Mouse (Mus musculus) stomach, embryonic 15.5 days (tissue): Measurements from ENCODE around the gene Htra3. TPM values are rescaled to one million over a fixed set of nuclear protein-coding genes. Genes with fewer than 3 reads are reported as not detected.

Source experiments
- ATAC-seq: fragments of 200-750 bp; cut with Nextera tagmentation; 2 replicates; pipeline ENCODE4 v1.8.0; 2017; ENCODE audit warnings: low read depth, moderate number of reproducible peaks, moderate TSS enrichment; ENCODE audit not compliant: insufficient read depth, low FRiP score
- H3K27ac ChIP-seq: fragments of 300-500 bp; sonication (generic); 2 replicates; pipeline ENCODE4 v1.5.1; 2015; ENCODE audit warnings: mild to moderate bottlenecking, inconsistent platforms
- H3K27me3 ChIP-seq: fragments of 300-500 bp; sonication (generic); replicated peaks from 2 replicates; pipeline ENCODE4 v1.6.1; 2015; ENCODE audit warnings: inconsistent platforms
- H3K36me3 ChIP-seq: fragments of 300-500 bp; sonication (generic); 2 replicates; pipeline ENCODE4 v1.6.1; 2015; ENCODE audit warnings: inconsistent platforms
- H3K4me1 ChIP-seq: fragments of 300-500 bp; sonication (generic); 2 replicates; pipeline ENCODE4 v1.6.1; 2015; ENCODE audit warnings: inconsistent platforms
- H3K4me2 ChIP-seq: fragments of 300-500 bp; sonication (generic); 2 replicates; pipeline ENCODE4 v1.6.1; 2015; ENCODE audit warnings: mild to moderate bottlenecking, inconsistent platforms
- H3K4me3 ChIP-seq: fragments of 300-500 bp; sonication (generic); replicated peaks from 2 replicates; pipeline ENCODE4 v1.5.1; 2015; ENCODE audit warnings: inconsistent platforms
- H3K9ac ChIP-seq: fragments of 300-500 bp; sonication (generic); 2 replicates; pipeline ENCODE4 v1.6.1; 2015; ENCODE audit warnings: inconsistent platforms
- H3K9me3 ChIP-seq: fragments of 300-500 bp; sonication (generic); 2 replicates; pipeline ENCODE4 v1.6.1; 2016; ENCODE audit warnings: inconsistent platforms
- WGBS: fragments of 180-500 bp; shearing (Covaris S2); methylation state at CpG from one replicate; pipeline ENCODE4 v1.1.7; 2015; 5-methylcytosine and 5-hydroxymethylcytosine counted together
- polyA plus RNA-seq: library from polyadenylated mRNA; unstranded; fragments of >200 nt; fragmentation: Nextera tagmentation; extraction: Ambion mirVana; gene quantifications from 2 replicates; pipeline ENCODE4 v1.2.1, GENCODE M21; 2015

Htra3 gene
- polyA plus RNA-seq, 1 experiment from 2014 or later: 54.9 TPM

DNA sequence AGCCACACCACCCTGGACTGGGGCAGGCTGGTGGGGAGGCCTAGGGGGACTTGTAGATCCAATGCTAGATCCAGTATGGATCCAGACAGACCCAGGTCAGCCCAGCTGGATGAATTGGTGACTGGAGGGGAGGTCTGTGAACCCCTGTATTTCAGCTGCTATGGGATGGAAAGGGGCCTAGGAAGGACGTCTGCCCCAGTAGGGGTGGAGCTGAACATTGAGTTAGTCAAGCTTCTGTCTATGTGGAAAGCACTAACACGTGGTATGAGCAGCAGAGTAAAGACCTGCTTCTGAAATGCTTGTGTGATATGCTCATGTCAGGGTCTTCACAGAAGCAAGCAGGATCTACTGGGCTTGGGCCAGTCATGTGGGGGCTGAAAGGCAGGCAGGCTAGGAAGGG, 31.4 kb downstream of the Htra3 start:
- Histone ChIP-seq H3K9me3 (no peaks in the 10 kb centered on the region), H3K36me3 (no peaks in the 10 kb centered on the region; the same call in 1 of the 2 replicates), H3K9ac (no peak overlapping the region), H3K4me3 (no peak overlapping the region), H3K4me2 (no peak overlapping the region), H3K27me3 (no peaks in the 10 kb centered on the region), H3K27ac (no peak overlapping the region), H3K4me1 (peaks cover 25% of the 10 kb centered on the region)
- no peak for ATAC-seq
- WGBS: 42% methylated on average over 2 of the region's 2 CpGs

DNA sequence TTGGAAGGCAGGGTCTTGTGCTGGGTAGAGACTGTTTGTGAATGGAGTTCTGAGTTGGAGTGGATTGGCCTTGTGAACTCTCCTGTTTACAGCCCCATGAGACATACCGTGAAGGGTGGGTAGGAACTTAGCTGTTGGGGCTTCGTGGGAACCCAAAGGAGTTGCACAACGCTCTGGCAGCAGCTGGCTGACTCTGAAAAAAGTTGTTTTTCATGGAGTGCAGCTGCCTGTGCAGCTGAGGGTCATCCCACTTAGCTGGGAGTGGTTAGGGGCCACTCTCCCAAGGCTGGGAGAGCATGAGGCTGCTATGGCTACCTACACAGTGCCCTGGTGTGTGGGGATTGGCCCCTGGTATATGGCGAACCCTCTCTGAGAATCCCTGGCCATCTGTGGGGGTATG, 32.0 kb downstream of the Htra3 start:
- H3K36me3 ChIP-seq: no peaks in the 10 kb centered on the region; the same call in 1 of the 2 replicates
- H3K4me2 ChIP-seq: no peak overlapping the region
- peaks cover 30% of the 10 kb centered on the region for H3K4me1 ChIP-seq
- no peaks in the 10 kb centered on the region for H3K27me3 ChIP-seq
- no peak for ATAC-seq
- H3K27ac ChIP-seq: peak overlapping the region; percentile 46
- H3K9ac ChIP-seq: no peak overlapping the region
- H3K4me3 ChIP-seq: no peak overlapping the region
- no peaks in the 10 kb centered on the region for H3K9me3 ChIP-seq
- WGBS: 44% methylated on average over 4 of the region's 4 CpGs

DNA sequence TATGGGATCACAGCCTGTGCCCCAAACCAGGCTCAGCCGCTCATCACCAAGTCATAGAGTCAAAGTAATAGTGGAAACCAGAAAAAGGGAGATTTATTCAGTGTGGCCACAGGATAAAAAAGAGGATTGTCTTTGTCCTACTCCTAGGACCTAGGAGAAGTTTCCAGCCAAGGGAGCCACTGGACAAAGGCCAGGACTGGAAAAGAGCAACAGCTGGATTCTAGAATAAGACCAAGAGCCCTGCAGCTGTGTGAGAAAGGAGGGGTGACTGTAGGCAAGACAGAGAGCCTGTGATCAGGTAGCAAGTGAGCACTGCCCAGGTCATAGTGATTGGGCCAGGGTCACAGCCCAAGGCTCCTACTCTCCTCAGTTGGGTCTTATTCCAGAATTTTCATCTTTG, 32.7 kb downstream of the Htra3 start:
- no peak for ATAC-seq
- Histone ChIP-seq H3K9ac (no peak overlapping the region), H3K4me2 (no peak overlapping the region), H3K27ac (peak overlapping the region; percentile 68; the same call in 1 of the 2 replicates), H3K27me3 (no peaks in the 10 kb centered on the region), H3K36me3 (no peaks in the 10 kb centered on the region), H3K4me1 (peaks cover 32% of the 10 kb centered on the region), H3K4me3 (no peak overlapping the region), H3K9me3 (no peaks in the 10 kb centered on the region)
- 72% methylated on average over 1 of the region's 1 CpGs for WGBS

DNA sequence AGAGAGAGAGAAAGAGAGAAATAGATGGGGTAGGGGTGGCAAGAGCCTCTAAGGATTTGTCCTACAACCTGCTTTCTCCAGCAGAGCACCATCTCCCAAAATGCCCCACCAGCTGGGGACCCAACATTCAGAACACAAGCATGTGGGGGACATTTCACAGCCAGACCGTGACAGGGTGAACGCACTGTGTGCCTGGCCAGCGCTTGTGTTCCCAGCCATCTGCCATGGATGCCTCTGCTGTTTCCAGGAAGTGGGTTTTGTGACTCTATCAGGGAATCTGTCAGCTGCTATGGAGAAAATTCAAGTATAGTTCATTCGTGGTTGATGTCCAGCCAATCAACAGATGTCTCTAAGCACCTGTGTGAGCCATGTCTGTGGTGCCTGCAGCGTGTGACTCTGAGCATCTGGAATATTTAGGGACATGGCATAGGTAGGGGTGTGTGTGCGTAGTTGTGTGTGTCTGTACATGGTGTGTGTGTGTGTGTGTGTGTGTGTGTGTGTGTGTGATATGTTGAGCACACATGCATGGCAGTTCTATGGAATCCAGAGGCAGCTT, 33.6 kb downstream of the Htra3 start:
- WGBS: 74% methylated on average over 6 of the region's 6 CpGs
- ATAC-seq: no peak

DNA sequence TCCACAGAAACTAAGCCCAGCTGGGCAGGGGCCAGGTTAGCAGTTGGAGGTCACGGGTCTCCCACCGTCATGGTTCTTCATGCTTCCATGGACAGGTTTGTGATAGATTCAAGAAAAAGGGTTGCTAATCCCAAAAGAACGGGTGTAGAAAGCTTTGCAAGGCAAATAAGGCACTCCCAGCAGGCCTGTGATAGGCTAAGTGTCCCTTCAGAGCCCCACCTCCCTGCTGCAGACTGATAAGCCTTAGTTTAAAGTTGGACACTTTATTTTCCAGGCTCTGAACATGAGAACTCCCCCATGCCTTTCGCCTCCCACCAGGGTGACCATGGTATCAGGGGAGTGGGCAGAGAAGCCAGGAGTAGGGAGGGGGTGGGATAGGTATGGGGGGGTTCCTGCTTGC, 35.5 kb downstream of the Htra3 start:
- 48% methylated on average over 4 of the region's 4 CpGs for WGBS
- H3K4me1 ChIP-seq: peaks cover 44% of the 10 kb centered on the region
- H3K27ac ChIP-seq: no peak overlapping the region

More for the DNA sequence above, 33.6 kb downstream of the Htra3 start:
- H3K9me3 ChIP-seq: no peaks in the 10 kb centered on the region
- no peak overlapping the region for H3K27ac ChIP-seq
- peaks cover 40% of the 10 kb centered on the region for H3K4me1 ChIP-seq
- no peaks in the 10 kb centered on the region for H3K27me3 ChIP-seq
- no peak overlapping the region for H3K9ac ChIP-seq
- H3K36me3 ChIP-seq: no peaks in the 10 kb centered on the region
- H3K4me2 ChIP-seq: no peak overlapping the region
- no peak overlapping the region for H3K4me3 ChIP-seq

DNA sequence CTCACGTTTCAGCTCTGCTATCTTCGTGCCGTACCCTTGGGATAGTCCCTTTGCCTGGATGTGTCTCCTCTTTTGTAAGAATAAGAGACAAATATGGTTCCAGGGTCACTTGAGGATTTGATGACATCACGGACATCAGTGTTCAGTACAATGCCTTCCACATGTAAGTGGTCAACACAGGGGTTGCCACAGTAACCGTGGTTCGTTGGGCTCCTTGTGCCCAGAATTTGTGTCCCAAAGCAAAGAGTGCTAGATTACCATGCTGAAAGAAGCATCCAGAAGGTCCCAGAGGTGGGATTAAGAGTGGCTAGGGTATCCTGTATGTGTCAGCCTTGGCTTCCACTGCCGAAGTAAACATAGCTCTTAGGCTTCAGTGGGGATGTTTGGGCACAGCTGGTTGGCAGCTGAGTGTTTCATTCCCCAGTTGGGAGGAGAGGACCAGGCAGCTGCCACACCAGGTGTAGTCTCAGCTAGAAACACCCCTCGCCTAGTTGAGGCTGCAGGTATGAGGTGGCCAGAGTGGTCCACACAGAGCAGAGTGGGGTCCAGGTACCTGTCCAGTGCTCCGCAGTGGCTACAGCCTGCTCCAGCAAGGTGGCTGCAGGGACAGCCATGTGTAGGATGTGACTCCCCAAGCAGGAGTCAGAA, 36.1 kb downstream of the Htra3 start:
- no peak overlapping the region for H3K4me2 ChIP-seq
- 86% methylated on average over 9 of the region's 9 CpGs for WGBS
- H3K9ac ChIP-seq: no peak overlapping the region
- ATAC-seq: no peak
- no peaks in the 10 kb centered on the region for H3K9me3 ChIP-seq
- peaks cover 44% of the 10 kb centered on the region for H3K4me1 ChIP-seq
- no peak overlapping the region for H3K4me3 ChIP-seq
- H3K27me3 ChIP-seq: no peaks in the 10 kb centered on the region
- H3K36me3 ChIP-seq: no peaks in the 10 kb centered on the region
- no peak overlapping the region for H3K27ac ChIP-seq

More for the DNA sequence above, 35.5 kb downstream of the Htra3 start:
- no peak overlapping the region for H3K9ac ChIP-seq
- no peak overlapping the region for H3K4me3 ChIP-seq
- no peak for ATAC-seq
- H3K4me2 ChIP-seq: no peak overlapping the region
- no peaks in the 10 kb centered on the region for H3K36me3 ChIP-seq
- H3K9me3 ChIP-seq: no peaks in the 10 kb centered on the region
- H3K27me3 ChIP-seq: no peaks in the 10 kb centered on the region

DNA sequence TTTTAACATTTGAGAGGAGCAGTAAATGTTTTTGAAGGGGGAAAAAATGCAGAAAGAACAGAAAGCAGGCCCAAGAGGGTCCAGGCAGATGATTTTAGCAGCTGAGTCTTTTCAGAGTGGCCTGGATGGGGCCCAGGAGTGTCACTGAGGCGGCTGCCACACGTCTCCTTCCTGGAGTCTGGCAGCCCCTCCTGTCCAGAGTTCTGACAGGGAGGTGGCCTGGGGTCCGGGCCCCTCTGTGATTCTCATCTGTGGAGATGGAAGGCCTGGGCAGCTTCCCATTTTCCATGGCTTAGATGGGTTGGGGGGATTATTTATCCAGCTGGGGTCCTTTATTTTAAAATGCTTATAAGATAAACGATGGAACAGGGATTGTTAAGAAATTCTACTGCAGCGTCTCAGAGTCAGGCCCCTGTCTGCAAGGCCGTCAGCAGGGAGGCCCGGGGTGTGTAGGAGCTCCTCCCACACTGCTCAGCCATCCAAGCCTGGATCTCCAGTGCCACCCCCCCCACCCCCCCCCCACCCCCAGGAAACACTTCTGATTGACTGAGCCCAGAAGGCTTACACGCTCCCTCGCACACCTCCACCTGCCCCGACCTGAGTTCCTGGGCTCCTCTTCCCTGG, 37.5 kb downstream of the Htra3 start:
- Histone ChIP-seq H3K9ac (no peak overlapping the region), H3K27ac (peak overlapping the region; percentile 83), H3K4me3 (no peak overlapping the region), H3K27me3 (no peaks in the 10 kb centered on the region), H3K4me1 (peaks cover 35% of the 10 kb centered on the region), H3K9me3 (no peaks in the 10 kb centered on the region), H3K36me3 (no peaks in the 10 kb centered on the region), H3K4me2 (no peak overlapping the region)
- WGBS: 27% methylated on average over 10 of the region's 10 CpGs
- peak; percentile 82 for ATAC-seq

DNA sequence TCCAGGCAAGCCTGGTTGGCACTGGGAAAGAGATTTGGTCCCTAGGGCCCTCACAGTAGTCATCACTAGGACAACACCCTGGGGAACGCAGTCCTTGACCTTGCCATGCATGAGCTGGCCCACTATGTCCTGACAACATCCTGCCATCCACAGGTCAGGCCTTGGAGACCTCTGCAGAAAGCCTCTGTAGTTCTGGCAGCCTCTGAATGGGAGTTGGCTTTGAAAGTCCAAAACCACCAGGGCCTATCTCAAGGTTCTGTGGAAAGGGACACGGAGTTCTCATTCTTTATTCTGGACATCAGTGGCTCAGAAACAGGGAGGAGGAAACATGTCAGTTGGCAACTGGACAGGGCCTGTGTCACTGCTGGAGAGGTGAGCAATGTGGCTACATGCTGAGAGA, 43.6 kb downstream of the Htra3 start:
- no peak for ATAC-seq
- WGBS: 90% methylated on average over 2 of the region's 2 CpGs
- 0 out of 2 replicates have a peak, but pooled peaks cover 3% of the 10 kb centered on the region for H3K4me1 ChIP-seq

DNA sequence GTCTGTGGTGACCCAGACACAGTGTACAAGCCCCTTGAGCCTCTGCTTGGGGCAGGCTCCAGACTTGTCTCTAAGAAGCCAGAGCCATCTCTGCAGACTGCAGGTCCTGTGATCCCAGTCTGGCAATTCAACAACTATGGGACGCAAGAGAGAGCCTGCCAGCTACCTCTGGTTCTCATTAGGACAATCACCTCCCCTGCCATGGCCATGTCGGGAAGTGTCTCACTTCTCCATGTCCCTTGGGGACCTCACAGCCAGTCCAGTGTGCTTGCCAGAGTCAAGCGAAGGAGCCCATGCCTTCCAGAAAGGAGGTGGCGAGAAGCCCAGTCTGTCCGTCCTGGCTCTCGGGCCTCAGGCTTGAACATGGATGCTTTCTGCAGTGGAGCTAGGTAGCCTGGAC, 46.7 kb downstream of the Htra3 start:
- H3K4me3 ChIP-seq: no peak overlapping the region
- ATAC-seq: no peak
- WGBS: 86% methylated on average over 6 of the region's 6 CpGs

More for the DNA sequence above, 43.6 kb downstream of the Htra3 start:
- Histone ChIP-seq H3K27me3 (no peaks in the 10 kb centered on the region), H3K9me3 (no peaks in the 10 kb centered on the region), H3K4me3 (no peak overlapping the region), H3K4me2 (no peak overlapping the region), H3K27ac (no peak overlapping the region), H3K9ac (no peak overlapping the region), H3K36me3 (no peaks in the 10 kb centered on the region)

DNA sequence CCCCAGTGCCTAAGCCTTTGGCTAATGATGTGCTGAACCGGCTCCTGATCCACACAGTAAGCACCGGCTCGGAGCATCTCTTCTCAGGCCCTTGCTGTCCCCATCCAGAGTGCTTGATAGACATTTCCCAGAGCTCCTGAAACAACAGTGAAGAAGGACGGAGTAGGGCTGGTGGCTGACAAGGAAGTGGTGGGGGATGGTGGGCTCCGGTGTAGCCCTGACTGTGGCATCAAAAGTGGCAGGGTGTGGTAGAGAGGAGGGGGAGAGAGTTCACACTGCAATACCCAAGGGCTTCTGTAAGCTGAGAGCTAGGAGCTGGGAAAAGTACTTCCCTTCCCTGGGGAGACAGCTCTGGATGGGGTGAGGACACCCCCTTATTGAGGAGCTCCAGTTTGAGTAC, 47.8 kb downstream of the Htra3 start:
- H3K36me3 ChIP-seq: no peaks in the 10 kb centered on the region
- H3K9ac ChIP-seq: no peak overlapping the region
- no peak overlapping the region for H3K4me3 ChIP-seq
- no peaks in the 10 kb centered on the region for H3K9me3 ChIP-seq
- 69% methylated on average over 5 of the region's 5 CpGs for WGBS
- H3K27ac ChIP-seq: no peak overlapping the region
- H3K4me1 ChIP-seq: 0 out of 2 replicates have a peak, but pooled peaks cover 4% of the 10 kb centered on the region
- no peaks in the 10 kb centered on the region for H3K27me3 ChIP-seq
- no peak overlapping the region for H3K4me2 ChIP-seq
- no peak for ATAC-seq

More for the DNA sequence above, 46.7 kb downstream of the Htra3 start:
- H3K36me3 ChIP-seq: no peaks in the 10 kb centered on the region
- H3K4me1 ChIP-seq: 0 out of 2 replicates have a peak, but pooled peaks cover 4% of the 10 kb centered on the region
- no peaks in the 10 kb centered on the region for H3K27me3 ChIP-seq
- no peak overlapping the region for H3K4me2 ChIP-seq
- H3K9me3 ChIP-seq: no peaks in the 10 kb centered on the region
- H3K9ac ChIP-seq: no peak overlapping the region
- H3K27ac ChIP-seq: no peak overlapping the region

DNA sequence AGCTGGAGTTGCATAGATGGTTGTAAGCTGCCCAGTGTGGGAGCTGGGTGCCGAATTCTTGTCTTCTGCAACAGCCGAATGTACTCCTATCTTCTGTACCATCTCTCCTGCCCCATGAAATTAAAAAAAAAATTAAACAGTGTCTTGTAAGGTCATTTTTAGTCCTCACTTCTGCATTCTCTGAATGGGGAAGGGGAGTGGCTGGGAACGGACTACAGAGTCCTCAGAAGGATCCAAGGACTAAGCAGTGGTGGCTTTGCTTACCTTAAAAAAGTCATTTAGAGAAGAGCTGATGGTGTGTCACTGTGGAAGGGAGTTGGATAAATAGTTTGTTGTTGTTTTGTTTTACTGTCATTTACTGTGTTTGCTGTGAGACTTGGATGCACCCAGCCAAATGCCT, 48.4 kb downstream of the Htra3 start:
- WGBS: 75% methylated on average over 3 of the region's 3 CpGs

DNA sequence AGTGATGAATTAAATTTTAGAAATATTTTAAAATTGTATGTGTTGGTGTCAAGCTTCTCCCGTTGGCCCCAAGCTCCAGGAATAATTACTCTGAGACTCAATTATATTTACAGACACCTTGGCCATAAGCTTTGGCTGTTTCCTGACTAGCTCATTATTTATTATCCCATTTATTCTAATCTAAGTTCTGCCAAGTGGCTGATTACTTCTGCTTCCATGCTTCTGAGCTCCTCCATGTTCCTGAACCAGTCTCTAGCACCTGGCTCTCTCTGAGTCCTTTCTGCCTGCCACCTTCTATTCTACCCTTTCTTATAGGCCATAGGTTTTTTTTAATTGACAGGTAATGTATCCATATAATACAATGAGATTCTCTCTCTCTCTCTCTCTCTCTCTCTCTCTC, 48.9 kb downstream of the Htra3 start:
- ATAC-seq: no peak
- Histone ChIP-seq H3K4me3 (no peak overlapping the region), H3K4me1 (peaks cover 8% of the 10 kb centered on the region; the same call in 1 of the 2 replicates), H3K4me2 (no peak overlapping the region), H3K27ac (no peak overlapping the region), H3K27me3 (no peaks in the 10 kb centered on the region), H3K9ac (no peak overlapping the region), H3K9me3 (no peaks in the 10 kb centered on the region), H3K36me3 (no peaks in the 10 kb centered on the region)
- 69% methylated on average over 1 of the region's 1 CpGs for WGBS

More for the DNA sequence above, 48.4 kb downstream of the Htra3 start:
- Histone ChIP-seq H3K36me3 (no peaks in the 10 kb centered on the region), H3K4me1 (peaks cover 5% of the 10 kb centered on the region; the same call in 1 of the 2 replicates), H3K4me3 (no peak overlapping the region), H3K9ac (no peak overlapping the region), H3K4me2 (no peak overlapping the region), H3K9me3 (no peaks in the 10 kb centered on the region), H3K27ac (no peak overlapping the region), H3K27me3 (no peaks in the 10 kb centered on the region)
- no peak for ATAC-seq
